Mouse (Mus musculus): ENCODE measurements at regions not wholly inside any gene's neighbourhood (a gene's known extent, or its start where the extent isn't known, plus 50 kb on each side); places are given as distances from the start of the nearest gene placed in this dataset.
A peak's percentile ranks its signal among the peaks of the same experiment; 100 is the strongest.
"Not testable (repeated sequence)": the region's sequence is repeated elsewhere in the genome, so short reads cannot be mapped to it uniquely, and the experiment has no call there.

GRCm38 (mm10) chr1:184669173-184669572 is 63.2 kb downstream of the Hlx start:
- not testable (repeated sequence) for DNase-seq (ENCODE audit: low spot score in 2 of 2)

- no peak for DNase-seq (ENCODE audit: low spot score in 2 of 2)
Measured at GRCm38 (mm10) chr1:184668428-184668827, 64.0 kb downstream of the Hlx start.

- DNase-seq (ENCODE audit: low spot score in 2 of 2): no peak
Measured at GRCm38 (mm10) chr1:184668022-184668421, 64.4 kb downstream of the Hlx start.

GRCm38 (mm10) chr1:184665243-184665642 is 67.2 kb downstream of the Hlx start:
- DNase-seq (ENCODE audit: low spot score in 2 of 2): no peak

- no peak for DNase-seq (ENCODE audit: low spot score in 2 of 2)
Measured at GRCm38 (mm10) chr1:184664098-184664375, 68.4 kb downstream of the Hlx start.

- DNase-seq (ENCODE audit: low spot score in 2 of 2): no peak
Measured at GRCm38 (mm10) chr1:184663300-184664097, 68.9 kb downstream of the Hlx start.

GRCm38 (mm10) chr1:184650541-184651105 is 81.8 kb downstream of the Hlx start:
- DNase-seq (ENCODE audit: low spot score in 2 of 2): peak; percentile 20 to 43

- peak; percentile 5 to 21 for DNase-seq (ENCODE audit: low spot score in 2 of 2)
Measured at GRCm38 (mm10) chr1:184647920-184648540, 84.4 kb downstream of the Hlx start.

- no peak for DNase-seq (ENCODE audit: low spot score in 2 of 2)
Measured at GRCm38 (mm10) chr1:184644767-184645598, 87.4 kb downstream of the Hlx start.

- DNase-seq (ENCODE audit: low spot score in 2 of 2): no peak
Measured at GRCm38 (mm10) chr1:184630695-184631475, 101.5 kb downstream of the Hlx start.

GRCm38 (mm10) chr1:184629194-184629593 is 103.2 kb downstream of the Hlx start:
- DNase-seq (ENCODE audit: low spot score in 2 of 2): peak in 1 of 2 experiments; percentile 9

- DNase-seq (ENCODE audit: low spot score in 2 of 2): no peak
Measured at GRCm38 (mm10) chr1:184628566-184629168, 103.8 kb downstream of the Hlx start.

- DNase-seq (ENCODE audit: low spot score in 2 of 2): no peak
Measured at GRCm38 (mm10) chr1:184622462-184622861, 110.0 kb downstream of the Hlx start.

- DNase-seq (ENCODE audit: low spot score in 2 of 2): no peak
Measured at GRCm38 (mm10) chr1:184621950-184622349, 110.5 kb downstream of the Hlx start.

GRCm38 (mm10) chr1:184617853-184618454 is 114.5 kb downstream of the Hlx start:
- DNase-seq (ENCODE audit: low spot score in 2 of 2): no peak

- DNase-seq (ENCODE audit: low spot score in 2 of 2): no peak
Measured at GRCm38 (mm10) chr1:184615991-184616390, 116.4 kb downstream of the Hlx start.

- no peak for DNase-seq (ENCODE audit: low spot score in 2 of 2)
Measured at GRCm38 (mm10) chr1:184614699-184615415, 117.6 kb downstream of the Hlx start.

GRCm38 (mm10) chr1:184612880-184613279 is 119.5 kb downstream of the Hlx start:
- no peak for DNase-seq (ENCODE audit: low spot score in 2 of 2)

- no peak for DNase-seq (ENCODE audit: low spot score in 2 of 2)
Measured at GRCm38 (mm10) chr1:184608938-184609337, 123.5 kb downstream of the Hlx start.

- DNase-seq (ENCODE audit: low spot score in 2 of 2): no peak
Measured at GRCm38 (mm10) chr1:184608338-184608737, 124.1 kb downstream of the Hlx start.

All from frontal cortex, postnatal 36 days (tissue).